Mouse (Mus musculus) CD4-positive, CD25-positive, alpha-beta regulatory T cell, adult 4 months (primary cell): ENCODE data around the gene Olfr642. TPM values are rescaled to one million over a fixed set of nuclear protein-coding genes. Genes with fewer than 3 reads are reported as not detected.

Experiments used
- ATAC-seq: one replicate; pipeline ENCODE4 v1.8.0; 2017
- polyA plus RNA-seq, 2 experiments: library from polyadenylated mRNA; unstranded; fragments of 100-300 nt; shearing (Covaris generic); gene quantifications; one replicate each; pipeline ENCODE4 v1.2.1; 2017

Gene Olfr642
- polyA plus RNA-seq = not detected

DNA sequence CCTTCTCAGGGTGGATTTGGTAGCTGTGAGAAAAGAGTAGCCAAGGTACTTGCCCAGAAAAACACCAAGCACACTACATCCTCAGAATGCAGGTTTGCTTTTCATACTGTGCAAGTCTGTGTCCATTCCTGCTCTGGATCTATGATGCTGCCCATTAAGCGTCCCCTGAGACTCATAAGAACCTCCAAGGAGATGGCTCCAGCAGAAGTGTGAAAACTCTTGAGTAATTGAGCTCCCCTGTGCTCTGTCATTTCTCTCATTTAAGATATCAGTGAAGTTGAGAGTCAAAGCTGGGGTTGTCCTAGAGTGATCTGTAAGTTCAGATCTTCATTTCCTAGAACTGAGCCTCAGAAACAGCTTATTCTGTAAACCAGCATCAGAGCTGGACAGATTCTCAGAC, at the start of gene Olfr642:
TSS of gene Olfr642 (minus strand) at position 101 of the 400 bp plus-strand sequence.
- ATAC-seq = no peak

DNA sequence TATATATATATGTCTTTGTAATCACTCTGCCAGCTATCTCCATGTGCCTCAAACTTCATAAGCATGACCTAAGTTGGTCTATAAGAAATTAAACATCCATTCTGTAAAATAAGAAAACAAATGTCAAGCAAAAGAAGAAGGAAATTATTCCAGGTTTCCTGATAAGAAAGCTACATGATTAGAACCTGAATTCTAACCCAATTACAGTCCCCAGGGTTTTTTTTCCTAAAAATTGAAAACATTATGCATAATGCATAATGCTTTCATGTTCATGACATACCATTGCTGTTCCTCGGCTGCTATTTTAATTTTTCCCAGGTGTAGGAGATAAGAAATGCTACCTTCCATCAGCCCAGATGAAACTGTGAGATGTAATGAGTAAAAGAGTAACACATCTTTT, 32.9 kb upstream of the Olfr642 start, which contains the start of gene Olfr645:
TSS of gene Olfr645 (minus strand) at position 101 of the 400 bp plus-strand sequence.
- ATAC-seq = no peak

DNA sequence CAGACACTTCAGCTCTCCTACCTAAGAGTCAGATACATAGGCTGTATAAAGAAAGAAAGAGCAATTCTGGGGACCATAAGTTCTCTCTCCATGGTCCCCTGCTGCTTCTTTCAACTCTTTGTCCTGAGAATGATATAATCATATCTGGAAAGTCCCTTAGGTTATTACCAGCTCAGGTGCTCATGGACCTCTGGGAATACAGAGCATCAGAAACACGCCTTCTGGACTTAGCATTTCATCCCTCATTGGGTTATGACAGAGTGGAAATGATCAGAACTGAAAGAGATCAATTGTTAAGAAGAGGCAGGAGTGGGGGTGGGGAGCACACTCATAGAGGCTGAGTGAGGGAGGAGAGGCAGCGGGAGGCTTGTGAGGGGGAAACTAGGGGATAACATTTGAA, 19.3 kb upstream of the Olfr642 start, which contains the start of gene Olfr644:
TSS of gene Olfr644 (minus strand) at position 101 of the 400 bp plus-strand sequence.
- ATAC-seq = no peak

DNA sequence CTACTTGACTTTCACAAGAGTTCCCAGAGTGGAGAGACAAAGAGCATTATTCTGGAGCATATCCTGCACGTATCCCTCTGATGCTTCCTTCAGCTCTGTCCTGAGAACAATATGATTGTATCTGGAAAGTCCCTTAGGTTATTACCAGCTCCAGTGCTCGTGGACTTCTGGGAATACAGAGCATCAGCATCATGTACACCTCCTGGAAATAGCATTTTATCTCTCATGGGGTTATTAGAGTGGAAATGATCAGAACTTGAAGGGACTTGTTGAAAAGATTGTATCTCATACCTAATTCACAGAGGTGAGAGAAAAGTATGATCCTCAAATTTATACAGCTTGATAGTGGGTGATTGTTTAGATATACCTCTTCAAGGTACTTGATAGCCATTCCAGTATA, 8.9 kb upstream of the Olfr642 start, which contains the start of gene 4930516K23Rik:
TSS of gene 4930516K23Rik (minus strand) at position 101 of the 400 bp plus-strand sequence.
- ATAC-seq = no peak

DNA sequence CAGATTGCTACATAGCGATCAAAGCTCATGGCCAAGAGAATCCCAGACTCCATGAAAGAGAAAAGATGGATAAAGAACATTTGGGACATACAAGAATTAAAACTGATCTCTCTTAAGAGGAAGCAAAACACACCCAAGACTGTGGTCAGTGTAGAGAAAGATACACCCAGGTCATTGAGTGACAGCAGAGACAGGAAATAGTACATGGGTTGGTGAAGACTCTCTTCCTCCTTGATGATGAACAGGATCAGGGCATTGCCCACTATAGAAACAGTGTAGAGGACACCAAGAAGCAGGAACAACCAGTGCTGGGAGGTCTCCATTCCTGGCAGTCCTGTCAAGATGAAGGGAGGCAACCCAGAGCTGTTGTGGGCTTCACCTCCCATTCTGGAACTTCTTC, 6.7 kb upstream of the Olfr642 start:
- ATAC-seq = no peak

DNA sequence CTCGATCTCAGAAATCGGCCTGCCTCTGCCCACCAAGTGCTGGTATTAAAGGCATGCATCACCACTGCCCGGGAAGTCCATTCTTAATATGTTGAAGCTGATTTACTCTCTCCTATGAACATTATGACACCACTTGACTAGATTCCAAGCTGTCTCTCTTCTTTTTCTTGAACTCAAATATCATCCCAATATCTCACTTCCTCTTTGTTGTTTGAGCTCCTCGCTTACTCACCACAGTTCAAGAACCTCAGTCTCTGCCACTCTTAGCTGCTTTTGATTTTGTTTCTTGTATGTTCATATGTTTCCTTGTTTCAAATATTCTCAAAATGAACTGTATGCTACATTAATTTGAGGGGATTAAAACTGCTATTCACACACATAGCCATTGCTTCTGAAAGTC, 1.7 kb downstream of the Olfr642 start:
- no peak for ATAC-seq

DNA sequence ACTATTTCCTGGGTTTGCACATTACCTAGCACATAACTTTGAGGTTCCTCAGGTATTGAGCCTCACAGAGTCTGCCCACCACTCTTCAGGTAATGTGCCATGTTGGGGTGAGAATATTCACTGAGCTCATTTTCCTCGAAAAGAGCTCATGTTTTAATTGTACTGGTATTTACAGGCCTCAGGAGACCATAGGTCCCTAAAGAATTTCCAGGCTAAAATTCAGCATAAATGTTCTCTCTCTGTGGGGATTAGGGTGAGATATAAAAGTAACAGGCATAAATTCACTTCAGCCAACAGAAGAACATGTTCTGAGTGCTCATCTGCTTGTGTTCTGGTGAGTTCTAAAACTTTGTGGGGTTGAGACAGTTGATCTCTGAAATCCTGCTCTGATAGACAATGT, 17.3 kb downstream of the Olfr642 start, which contains the start of gene Olfr641:
TSS of gene Olfr641 (plus strand) at position 301 of the 400 bp plus-strand sequence.
- no peak for ATAC-seq

DNA sequence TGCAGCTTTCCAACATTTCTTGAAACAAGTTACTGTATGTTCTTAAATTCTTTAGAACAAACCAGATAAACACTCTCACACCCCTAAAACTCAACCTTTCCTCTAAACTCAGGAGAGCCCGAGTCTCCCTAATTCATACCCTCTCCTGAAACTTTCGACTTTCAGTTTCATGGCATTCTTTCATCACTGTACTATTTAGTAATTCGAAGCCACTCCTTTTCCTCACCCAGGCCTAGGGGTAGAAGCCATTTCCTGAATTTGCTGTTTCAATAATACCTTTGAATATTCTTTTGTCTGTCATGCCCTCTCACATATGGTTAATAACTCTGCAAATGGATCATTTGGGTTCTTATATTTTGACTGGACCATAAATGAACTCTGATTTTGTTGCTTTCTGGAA, 25.5 kb downstream of the Olfr642 start:
- no peak for ATAC-seq

DNA sequence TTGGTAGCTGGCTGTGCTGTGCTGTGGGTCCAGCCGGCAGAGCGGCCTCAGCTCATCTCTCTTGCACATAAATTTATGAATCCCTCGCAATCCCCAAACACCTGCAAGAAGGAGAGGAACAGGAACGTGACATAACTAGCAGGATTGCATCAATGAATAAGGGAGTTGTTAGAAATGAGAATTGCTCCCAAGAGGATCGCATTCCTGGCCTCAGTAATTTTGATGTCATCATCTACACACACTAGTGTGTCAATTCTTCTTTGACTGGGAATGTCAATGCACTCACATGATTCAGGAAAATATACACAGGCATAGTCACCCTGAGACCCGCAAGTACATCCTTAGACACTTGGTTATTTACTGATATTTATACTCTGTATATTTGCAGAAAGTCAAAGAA, 27.0 kb downstream of the Olfr642 start, which contains the start of gene Olfr640:
TSS of gene Olfr640 (minus strand) at position 101 of the 400 bp plus-strand sequence.
- ATAC-seq = no peak

DNA sequence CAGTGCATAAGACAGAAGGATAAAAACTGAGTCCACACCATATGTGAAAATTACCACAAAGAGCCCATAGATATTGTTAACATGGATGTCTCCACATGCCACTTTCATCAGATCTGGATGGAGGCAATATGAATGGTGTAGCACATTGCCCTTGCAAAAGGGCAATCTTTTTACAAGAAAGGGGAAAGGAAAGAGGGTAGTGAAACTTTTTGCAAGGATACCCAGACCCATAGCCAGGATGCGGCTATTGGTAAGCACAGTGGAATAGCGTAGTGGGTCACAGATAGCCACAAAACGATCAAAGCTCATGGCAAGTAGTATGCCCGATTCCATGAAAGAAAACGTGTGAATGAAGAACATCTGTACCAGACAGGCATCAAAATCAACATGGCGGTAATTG, 30.8 kb downstream of the Olfr642 start:
- ATAC-seq = no peak

DNA sequence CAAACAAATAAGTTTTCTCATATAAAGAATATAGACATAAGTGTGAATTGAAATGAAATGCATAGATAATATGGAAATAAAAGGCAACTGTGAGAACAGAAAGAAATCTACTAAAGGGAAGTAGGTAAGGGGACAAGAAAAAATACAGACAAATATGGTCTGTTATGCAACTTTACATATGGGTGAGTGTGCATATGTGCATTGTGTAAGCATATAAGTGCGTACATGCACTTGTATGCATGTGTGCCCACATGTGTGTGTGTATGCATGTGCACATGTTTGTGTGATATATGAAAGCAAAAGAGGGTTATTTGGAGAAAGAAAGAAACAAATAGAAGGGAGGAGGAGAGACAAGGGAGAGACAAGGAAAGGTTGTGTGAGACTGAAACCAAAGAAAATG, 33.5 kb downstream of the Olfr642 start:
- ATAC-seq = no peak

DNA sequence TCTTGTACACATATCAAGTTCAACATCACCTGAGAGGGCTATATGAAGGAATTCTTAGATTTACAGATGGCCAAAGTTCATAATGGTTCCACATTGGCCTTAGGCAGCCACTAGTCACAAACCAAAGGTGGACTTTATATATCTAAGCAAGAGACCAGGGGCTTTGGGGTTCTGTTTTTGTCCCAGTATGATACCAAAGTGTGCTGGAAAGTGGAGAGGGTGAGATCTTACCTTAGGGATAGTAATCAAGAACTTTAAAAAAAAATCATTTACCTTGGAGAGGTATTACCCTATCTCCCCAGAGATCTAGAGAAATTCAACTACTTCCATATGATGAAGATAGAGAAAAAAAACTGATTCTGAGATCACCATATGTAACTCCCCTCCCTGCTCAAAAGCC, 35.3 kb downstream of the Olfr642 start, which contains the start of gene Olfr639:
TSS of gene Olfr639 (minus strand) at position 101 of the 400 bp plus-strand sequence.
- no peak for ATAC-seq

DNA sequence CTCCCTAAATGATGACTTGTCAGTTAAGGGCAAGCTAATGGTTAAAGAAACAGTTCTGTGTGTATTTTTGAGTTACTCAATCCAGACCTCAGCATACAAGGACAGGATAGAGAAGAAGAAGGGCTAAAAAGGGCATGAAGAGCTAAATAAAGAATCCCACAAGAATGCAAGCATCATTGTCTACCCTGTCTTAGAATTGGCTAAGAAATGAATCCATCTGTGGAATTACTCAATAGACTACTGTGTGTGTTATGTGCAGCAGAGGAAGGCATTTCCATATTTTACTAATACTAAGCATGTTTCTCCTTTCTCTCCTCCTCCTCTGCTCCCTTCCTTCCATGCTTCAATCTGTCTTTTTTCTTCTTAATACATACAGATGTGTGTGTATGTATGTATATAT, 53.3 kb downstream of the Olfr642 start:
- ATAC-seq = no peak

DNA sequence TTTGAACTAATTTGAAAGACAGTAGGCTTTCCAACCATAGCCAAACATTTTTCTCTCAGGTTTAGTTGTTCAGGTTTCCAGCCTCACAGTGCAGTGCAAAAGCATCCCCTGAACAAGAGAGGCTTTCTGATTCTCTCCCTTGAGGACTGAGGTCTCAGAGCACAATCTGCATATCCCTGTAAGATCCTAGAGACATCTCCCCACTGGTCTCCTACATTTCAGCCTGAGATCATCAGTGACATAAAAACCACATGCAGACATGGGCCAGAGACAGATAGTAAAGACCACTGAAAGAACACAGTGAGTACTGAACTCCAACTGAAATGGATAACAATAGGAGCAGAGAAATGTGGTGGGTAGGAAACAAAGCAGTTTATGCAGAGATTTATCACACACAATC, 54.0 kb downstream of the Olfr642 start, which contains the start of gene Olfr638:
TSS of gene Olfr638 (plus strand) at position 301 of the 400 bp plus-strand sequence.
- ATAC-seq = no peak

Other genes with a start within 250 kb of the Olfr642 start
- 1 to 10 TPM in 1 of 2 experiments, not detected in 1; 2.4 TPM for gene Hbb-bt, start 238.7 kb downstream of the Olfr642 start, polyA plus RNA-seq
- 1 to 10 TPM; 3.4 to 7.7 TPM for gene Hbb-bs, start 224.6 kb downstream of the Olfr642 start, polyA plus RNA-seq
- not detected for gene Hbb-bh2, start 212.1 kb downstream of the Olfr642 start, polyA plus RNA-seq
- not detected for gene Hbb-bh1, start 209.5 kb downstream of the Olfr642 start, polyA plus RNA-seq
- not detected for gene Hbb-y, start 199.4 kb downstream of the Olfr642 start, polyA plus RNA-seq
- gene Olfr66, start 166.4 kb downstream of the Olfr642 start, polyA plus RNA-seq = under 1 TPM in 1 of 2 experiments, not detected in 1; 0.13 TPM
- under 1 TPM in 1 of 2 experiments, not detected in 1; 0.07 TPM for gene Olfr64, start 158.2 kb downstream of the Olfr642 start, polyA plus RNA-seq
- not detected for gene Olfr65, start 149.2 kb downstream of the Olfr642 start, polyA plus RNA-seq
- not detected for gene Olfr631, start 123.8 kb downstream of the Olfr642 start, polyA plus RNA-seq
- not detected for gene Olfr632, start 118.3 kb downstream of the Olfr642 start, polyA plus RNA-seq
- gene Olfr633, start 108.2 kb downstream of the Olfr642 start, polyA plus RNA-seq = not detected
- gene Olfr635, start 81.5 kb downstream of the Olfr642 start, polyA plus RNA-seq = under 1 TPM in 1 of 2 experiments, not detected in 1; 0.05 TPM
- not detected for gene Olfr638, start 53.9 kb downstream of the Olfr642 start, polyA plus RNA-seq
- under 1 TPM in 1 of 2 experiments, not detected in 1; 0.08 TPM for gene Olfr639, start 35.4 kb downstream of the Olfr642 start, polyA plus RNA-seq
- gene Olfr640, start 27.1 kb downstream of the Olfr642 start, polyA plus RNA-seq = not detected
- not detected for gene Olfr641, start 17.2 kb downstream of the Olfr642 start, polyA plus RNA-seq
- not detected for gene 4930516K23Rik, start 8.8 kb upstream of the Olfr642 start, polyA plus RNA-seq
- not detected for gene Olfr644, start 19.2 kb upstream of the Olfr642 start, polyA plus RNA-seq
- not detected for gene Olfr645, start 32.8 kb upstream of the Olfr642 start, polyA plus RNA-seq
- not detected for gene Olfr646, start 52.2 kb upstream of the Olfr642 start, polyA plus RNA-seq
- not detected for gene Ubqln5, start 77.2 kb upstream of the Olfr642 start, polyA plus RNA-seq
- not detected for gene Olfr643, start 84.7 kb upstream of the Olfr642 start, polyA plus RNA-seq
- not detected for gene Ubqln3, start 90.6 kb upstream of the Olfr642 start, polyA plus RNA-seq
- not detected for gene Ubqlnl, start 97.9 kb upstream of the Olfr642 start, polyA plus RNA-seq
- gene Olfm5, start 112.2 kb upstream of the Olfr642 start, polyA plus RNA-seq = not detected
- gene Olfr648, start 130.7 kb upstream of the Olfr642 start, polyA plus RNA-seq = under 1 TPM; 0.20 to 0.23 TPM
- gene Olfr649, start 143.3 kb upstream of the Olfr642 start, polyA plus RNA-seq = not detected
- 1 to 10 TPM in 1 of 2 experiments, under 1 TPM in 1; 0.25 to 2.7 TPM for gene Trim6, start 166.1 kb upstream of the Olfr642 start, polyA plus RNA-seq
- 10 to 100 TPM; 71.3 to 83.9 TPM for gene Trim34a, start 191.8 kb upstream of the Olfr642 start, polyA plus RNA-seq
- 10 to 100 TPM; 36.0 to 41.6 TPM for gene Trim5, start 235.4 kb upstream of the Olfr642 start, polyA plus RNA-seq